Mouse (Mus musculus) embryonic facial prominence, embryonic 14.5 days (tissue): ENCODE data around the gene Thrb. TPM values are rescaled to one million over a fixed set of nuclear protein-coding genes. Genes with fewer than 3 reads are reported as not detected.

Source experiments
- ATAC-seq: fragments of 200-750 bp; cut with Nextera tagmentation; 2 replicates; pipeline ENCODE4 v1.8.0; 2017; ENCODE audit warnings: low read depth, moderate number of reproducible peaks, moderate TSS enrichment
- DNase-seq: peaks from one replicate; pipeline ENCODE4 v3.0.0-alpha.2; 2015; ENCODE audit warnings: low spot score
- H3K27ac ChIP-seq: fragments of 300-500 bp; sonication (generic); replicated peaks from 2 replicates; pipeline ENCODE4 v1.5.1; 2014; ENCODE audit warnings: low read depth, mild to moderate bottlenecking, low read length, moderate library complexity
- H3K27me3 ChIP-seq: fragments of 300-500 bp; sonication (generic); replicated peaks from 2 replicates; pipeline ENCODE4 v1.6.1; 2014; ENCODE audit warnings: low read length; ENCODE audit not compliant: control insufficient read depth, insufficient read depth
- H3K36me3 ChIP-seq: fragments of 300-500 bp; sonication (generic); 2 replicates; pipeline ENCODE4 v1.6.1; 2014; ENCODE audit warnings: low read length, mixed read lengths; ENCODE audit not compliant: control insufficient read depth, insufficient read depth
- H3K4me1 ChIP-seq: fragments of 300-500 bp; sonication (generic); 2 replicates; pipeline ENCODE4 v1.6.1; 2014; ENCODE audit warnings: antibody characterized with exemption, low read length; ENCODE audit not compliant: control insufficient read depth, insufficient read depth
- H3K4me2 ChIP-seq: fragments of 300-500 bp; sonication (generic); 2 replicates; pipeline ENCODE4 v1.6.1; 2014; ENCODE audit warnings: low read depth, mild to moderate bottlenecking, low read length, moderate library complexity, mixed read lengths
- H3K4me3 ChIP-seq: fragments of 300-500 bp; sonication (generic); 2 replicates; pipeline ENCODE4 v1.5.1; 2014; ENCODE audit warnings: low read depth, mild to moderate bottlenecking, low read length
- H3K9ac ChIP-seq: fragments of 300-500 bp; sonication (generic); 2 replicates; pipeline ENCODE4 v1.6.1; 2014; ENCODE audit warnings: low read depth, mild to moderate bottlenecking, low read length, moderate library complexity, mixed read lengths
- H3K9me3 ChIP-seq: fragments of 300-500 bp; sonication (generic); 2 replicates; pipeline ENCODE4 v1.6.1; 2016; ENCODE audit warnings: low read length; ENCODE audit not compliant: control insufficient read depth
- WGBS: fragments of 180-500 bp; shearing (Covaris S2); extraction: QIAGEN DNeasy Blood & Tissue Kit; methylation state at CpG from one replicate; pipeline ENCODE4 v1.1.7; 2014; 5-methylcytosine and 5-hydroxymethylcytosine counted together
- polyA plus RNA-seq: library from polyadenylated mRNA; unstranded; fragments of >200 nt; fragmentation: Nextera tagmentation; extraction: Ambion mirVana; gene quantifications from 2 replicates; pipeline ENCODE4 v1.2.1, GENCODE M21; 2014

The Thrb gene
- polyA plus RNA-seq, 1 experiment from 2014 or later = 3.3 TPM

- DNase-seq = no peak
- H3K9me3 ChIP-seq = no peaks in the 10 kb centered on the region
- no peak overlapping the region for H3K4me2 ChIP-seq
- no peak overlapping the region for H3K4me3 ChIP-seq
- H3K27ac ChIP-seq = no peak overlapping the region
- WGBS = 29% methylated on average over 4 of the region's 4 CpGs
- H3K9ac ChIP-seq = no peak overlapping the region
- no peak for ATAC-seq
- no peaks in the 10 kb centered on the region for H3K27me3 ChIP-seq
- no peaks in the 10 kb centered on the region for H3K36me3 ChIP-seq
- H3K4me1 ChIP-seq = no peaks in the 10 kb centered on the region
Observed at GRCm38 (mm10) chr14:17781921-17782320, 121.9 kb downstream of the Thrb start.

- 41% methylated on average over 5 of the region's 5 CpGs for WGBS
- no peaks in the 10 kb centered on the region for H3K27me3 ChIP-seq
- no peak for ATAC-seq
- H3K9ac ChIP-seq = no peak overlapping the region
- no peak overlapping the region for H3K4me3 ChIP-seq
- H3K9me3 ChIP-seq = no peaks in the 10 kb centered on the region
- no peaks in the 10 kb centered on the region for H3K36me3 ChIP-seq
- H3K27ac ChIP-seq = no peak overlapping the region
- H3K4me2 ChIP-seq = no peak overlapping the region
- DNase-seq = no peak
- H3K4me1 ChIP-seq = no peaks in the 10 kb centered on the region
Observed at GRCm38 (mm10) chr14:17784207-17784806, 124.2 kb downstream of the Thrb start.

- Histone ChIP-seq H3K27ac (no peak overlapping the region), H3K27me3 (no peaks in the 10 kb centered on the region), H3K4me2 (no peak overlapping the region), H3K4me1 (no peaks in the 10 kb centered on the region), H3K9ac (no peak overlapping the region), H3K9me3 (no peaks in the 10 kb centered on the region), H3K36me3 (no peaks in the 10 kb centered on the region), H3K4me3 (no peak overlapping the region)
- ATAC-seq = no peak
- WGBS = 23% methylated on average over 3 of the region's 3 CpGs
- DNase-seq = no peak
Observed at GRCm38 (mm10) chr14:17785370-17785769, 125.3 kb downstream of the Thrb start.

GRCm38 (mm10) chr14:17786249-17786648 lies 126.2 kb downstream of the Thrb start:
- Histone ChIP-seq H3K36me3 (no peaks in the 10 kb centered on the region), H3K27me3 (no peaks in the 10 kb centered on the region), H3K4me2 (no peak overlapping the region), H3K27ac (no peak overlapping the region), H3K9ac (no peak overlapping the region), H3K9me3 (no peaks in the 10 kb centered on the region), H3K4me3 (no peak overlapping the region), H3K4me1 (no peaks in the 10 kb centered on the region)
- WGBS = 4% methylated on average over 2 of the region's 2 CpGs
- no peak for DNase-seq
- no peak for ATAC-seq

- 78% methylated on average over 3 of the region's 3 CpGs for WGBS
- H3K9ac ChIP-seq = no peak overlapping the region
- no peak for DNase-seq
Observed at GRCm38 (mm10) chr14:17803934-17804602, 144.0 kb downstream of the Thrb start.

GRCm38 (mm10) chr14:17811051-17811450 lies 151.0 kb downstream of the Thrb start:
- H3K4me2 ChIP-seq = no peak overlapping the region
- H3K9ac ChIP-seq = no peak overlapping the region
- no peaks in the 10 kb centered on the region for H3K4me1 ChIP-seq
- H3K9me3 ChIP-seq = no peaks in the 10 kb centered on the region
- DNase-seq = no peak
- H3K27ac ChIP-seq = no peak overlapping the region
- no peaks in the 10 kb centered on the region for H3K27me3 ChIP-seq
- H3K4me3 ChIP-seq = no peak overlapping the region
- H3K36me3 ChIP-seq = no peaks in the 10 kb centered on the region
- ATAC-seq = no peak
- WGBS = 77% methylated on average over 4 of the region's 4 CpGs

More at GRCm38 (mm10) chr14:17803934-17804602, 144.0 kb downstream of the Thrb start:
- Histone ChIP-seq H3K27ac (no peak overlapping the region), H3K9me3 (no peaks in the 10 kb centered on the region), H3K36me3 (no peaks in the 10 kb centered on the region), H3K27me3 (no peaks in the 10 kb centered on the region), H3K4me3 (no peak overlapping the region), H3K4me2 (no peak overlapping the region), H3K4me1 (no peaks in the 10 kb centered on the region)
- ATAC-seq = no peak

GRCm38 (mm10) chr14:17812414-17812813 lies 152.4 kb downstream of the Thrb start:
- no peaks in the 10 kb centered on the region for H3K36me3 ChIP-seq
- H3K27me3 ChIP-seq = no peaks in the 10 kb centered on the region
- no peak overlapping the region for H3K9ac ChIP-seq
- H3K27ac ChIP-seq = no peak overlapping the region
- ATAC-seq (no peak), DNase-seq (no peak)
- WGBS = 74% methylated on average over 5 of the region's 5 CpGs
- no peak overlapping the region for H3K4me3 ChIP-seq
- H3K4me1 ChIP-seq = no peaks in the 10 kb centered on the region
- H3K9me3 ChIP-seq = no peaks in the 10 kb centered on the region
- H3K4me2 ChIP-seq = no peak overlapping the region

- Histone ChIP-seq H3K27me3 (no peaks in the 10 kb centered on the region), H3K36me3 (no peaks in the 10 kb centered on the region), H3K4me3 (no peak overlapping the region), H3K4me1 (no peaks in the 10 kb centered on the region), H3K4me2 (no peak overlapping the region), H3K27ac (no peak overlapping the region), H3K9me3 (no peaks in the 10 kb centered on the region), H3K9ac (no peak overlapping the region)
- ATAC-seq (no peak), DNase-seq (no peak)
- 72% methylated on average over 2 of the region's 2 CpGs for WGBS
Observed at GRCm38 (mm10) chr14:17815103-17815502, 155.0 kb downstream of the Thrb start.

- WGBS = 88% methylated on average over 2 of the region's 2 CpGs
- no peak for ATAC-seq
- no peaks in the 10 kb centered on the region for H3K4me1 ChIP-seq
- no peak overlapping the region for H3K4me3 ChIP-seq
- DNase-seq = no peak
- H3K9ac ChIP-seq = no peak overlapping the region
- no peaks in the 10 kb centered on the region for H3K27me3 ChIP-seq
- H3K27ac ChIP-seq = no peak overlapping the region
- H3K36me3 ChIP-seq = no peaks in the 10 kb centered on the region
- no peaks in the 10 kb centered on the region for H3K9me3 ChIP-seq
- H3K4me2 ChIP-seq = no peak overlapping the region
Observed at GRCm38 (mm10) chr14:17818086-17818485, 158.0 kb downstream of the Thrb start.
